Mouse (Mus musculus): ENCODE data around the gene Etnk2.

- TF ChIP-seq CTCF (IDR thresholded peaks at IDR 0.05; ENCODE audit: low read depth) (no peak), EP300 (optimal IDR thresholded peaks at IDR 0.05) (no peak)
Observed at GRCm38 (mm10) chr1:133372113-133372512, 8.7 kb downstream of the Etnk2 start.

Data from stomach, postnatal 0 days (tissue).